9 mouse cellular contexts compared by ENCODE assay signal in the genomic region with DNA sequence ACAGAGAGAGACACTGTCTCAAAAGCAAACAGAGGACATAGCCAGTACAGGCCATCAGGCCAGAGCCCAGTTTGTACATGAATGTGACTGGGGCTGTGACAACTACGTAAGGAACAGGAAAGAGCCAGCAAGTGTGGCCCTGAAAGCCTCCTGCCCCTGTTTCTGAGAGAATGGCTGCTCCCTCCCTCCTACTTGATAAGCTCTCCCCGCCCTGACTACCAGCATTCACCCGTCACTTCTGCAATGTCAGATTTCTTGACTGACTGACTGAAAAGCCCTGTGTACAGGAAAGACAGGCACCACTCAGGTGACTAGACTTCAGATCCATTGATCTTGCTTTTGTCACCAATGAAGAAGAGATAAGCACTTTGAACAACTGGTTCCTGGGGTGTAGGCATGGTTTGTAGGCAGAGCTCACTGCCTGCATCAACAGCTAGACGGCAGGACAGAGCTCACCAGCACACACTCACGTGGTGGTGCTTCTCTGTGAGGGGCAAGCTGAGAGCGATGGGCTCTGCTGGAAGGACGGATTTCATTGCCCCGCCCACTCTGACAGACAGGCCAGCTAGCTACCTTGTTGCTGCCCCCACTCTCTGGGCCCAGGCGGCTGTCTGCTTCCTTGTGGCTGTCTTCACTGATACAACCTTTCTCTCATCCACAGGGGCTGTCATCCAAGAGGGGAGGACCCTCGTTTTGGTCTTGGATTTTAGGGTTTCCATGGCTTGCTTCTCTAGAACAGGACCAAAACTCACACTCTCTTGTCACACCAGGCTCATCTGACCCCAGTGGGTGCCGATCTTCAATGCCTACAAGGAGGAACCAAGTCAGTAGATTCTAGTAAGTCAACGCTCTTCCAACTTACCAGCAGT. TPM values are rescaled to one million over a fixed set of nuclear protein-coding genes. Genes with fewer than 3 reads are reported as not detected.
A peak's percentile ranks its signal among the peaks of the same experiment; 100 is the strongest.
DNase-seq lines count a peak whose midpoint lies in the region.
"Had no signal": no experiment of that assay in that cellular context is flagged by ENCODE, and none has a peak within 500 bp of the region (broad histone marks: within the 10 kb centered on the region; RNA-seq: fewer than 3 reads in every experiment).

No protein-coding gene starts in this region.

- DNase-seq in cerebellum, adult 9-10 months, result peak; percentile 31
- no peak for DNase-seq in cerebellum, adult 11 months
- DNase-seq in urinary bladder, adult 2 months (ENCODE audit: low spot score), result peak; percentile 23
- DNase-seq in urinary bladder, postnatal 10 days (ENCODE audit: low spot score), result no peak
- peak; percentile 81 for DNase-seq in liver
- DNase-seq in naive thymus-derived CD4-positive, alpha-beta T cell, adult 2 months (ENCODE audit: low read depth), result peak; percentile 70
- DNase-seq in adrenal gland, adult 2 months, result no peak
- DNase-seq in Muller cell, postnatal 12 days (ENCODE audit: inconsistent ontology term), result no peak

RNA-seq across cellular contexts. Expression of a gene that starts 1.7 kb away (rescaled TPM):
- polyA plus RNA-seq in urinary bladder, adult 2 months (2012; rRNA removed), result 8.1 and 9.1 TPM in 2 replicates
- total RNA-seq in adrenal gland, adult 2 months (2021), result 1 to 10 TPM; 7.9 to 8.2 TPM
- 6.6 and 6.7 TPM in 2 replicates for polyA plus RNA-seq in adrenal gland, adult 2 months (2012; rRNA removed)

RNA-seq across cellular contexts. Expression of a gene that starts 13.3 kb away (rescaled TPM):
- 18.3 and 19.8 TPM in 2 replicates for polyA plus RNA-seq in urinary bladder, adult 2 months (2012; rRNA removed)
- total RNA-seq in adrenal gland, adult 2 months (2021), result 10 to 100 TPM; 15.5 to 25.7 TPM
- polyA plus RNA-seq in adrenal gland, adult 2 months (2012; rRNA removed), result 28.4 and 31.5 TPM in 2 replicates

RNA-seq across cellular contexts. Expression of a gene that starts 34.5 kb away (rescaled TPM):
- polyA plus RNA-seq in urinary bladder, adult 2 months (2012; rRNA removed), result 12.7 and 13.6 TPM in 2 replicates
- total RNA-seq in adrenal gland, adult 2 months (2021), result 10 to 100 TPM; 16.7 to 17.0 TPM
- 10.5 and 12.7 TPM in 2 replicates for polyA plus RNA-seq in adrenal gland, adult 2 months (2012; rRNA removed)

RNA-seq across cellular contexts. Expression of a gene that starts 43.8 kb away (rescaled TPM):
- not detected in 2 replicates for polyA plus RNA-seq in urinary bladder, adult 2 months (2012; rRNA removed)
- not detected for total RNA-seq in adrenal gland, adult 2 months (2021)
- not detected in 2 replicates for polyA plus RNA-seq in adrenal gland, adult 2 months (2012; rRNA removed)
- polyA plus RNA-seq: C2C12 had no signal

Comparison
In these comparisons a context has a peak if more than half of its experiments do, and no peak if none do; other contexts are left out.
1. DNase-seq: peak in cerebellum, adult 9-10 months (single experiment), urinary bladder, adult 2 months (single experiment), liver (single experiment) and naive thymus-derived CD4-positive, alpha-beta T cell, adult 2 months (single experiment); none in cerebellum, adult 11 months (single experiment), urinary bladder, postnatal 10 days (single experiment), adrenal gland, adult 2 months (single experiment) and Muller cell, postnatal 12 days (single experiment).